Mouse (Mus musculus): Measurements from ENCODE around the gene Hoxa10. TPM values are rescaled to one million over a fixed set of nuclear protein-coding genes. Genes with fewer than 3 reads are reported as not detected.

Hoxa10 gene
- polyA plus RNA-seq, 1 experiment from 2014 or later, result not detected

- 28% methylated on average over 16 of the region's 18 CpGs for WGBS
These were observed 31.6 kb downstream of the Hoxa10 start for GRCm38 (mm10) chr6:52208868-52209684.

GRCm38 (mm10) chr6:52208072-52208867 is 32.4 kb downstream of the Hoxa10 start, which contains the start of gene Hoxa6:
TSS of gene Hoxa6 (minus strand) at chr6:52208722.
- H3K4me3 ChIP-seq (ENCODE audit: low read depth, low read length), result peak within 1 kb of the TSS; percentile 40
- 0 out of 2 replicates have a peak within 1 kb of the TSS, but pooled peaks have one; percentile 27 for H3K9ac ChIP-seq (replicated peaks; ENCODE audit: low read depth)
- no peak for TF ChIP-seq EP300 (IDR thresholded peaks at IDR 0.05)
- TF ChIP-seq CTCF (IDR thresholded peaks at IDR 0.05), result no peak
- peaks cover 53% of the 10 kb centered on the region for H3K27me3 ChIP-seq (replicated peaks; ENCODE audit: insufficient read depth, low read length)
- H3K9me3 ChIP-seq (ENCODE audit: low read length), result no peaks in the 10 kb centered on the region
- no peak for ATAC-seq
- H3K4me2 ChIP-seq (replicated peaks; ENCODE audit: low read depth, low read length), result peak within 1 kb of the TSS; percentile 75
- peaks cover 3% of the 10 kb centered on the region; the same call in 1 of the 2 replicates for H3K4me1 ChIP-seq (ENCODE audit: insufficient read depth, low read depth, low read length)
- no peaks in the 10 kb centered on the region for H3K36me3 ChIP-seq (ENCODE audit: insufficient read depth, low read length)
- H3K27ac ChIP-seq (ENCODE audit: low read length), result peak within 1 kb of the TSS; percentile 59
- DNase-seq (ENCODE audit: low spot score), result no peak
- 4% methylated on average over 45 of the region's 47 CpGs for WGBS

More at GRCm38 (mm10) chr6:52208868-52209684, 31.6 kb downstream of the Hoxa10 start:
- TF ChIP-seq EP300 (IDR thresholded peaks at IDR 0.05) (no peak), CTCF (IDR thresholded peaks at IDR 0.05) (no peak)
- peak overlapping the region; percentile 75 for H3K4me2 ChIP-seq (replicated peaks; ENCODE audit: low read depth, low read length)
- H3K36me3 ChIP-seq (ENCODE audit: insufficient read depth, low read length), result no peaks in the 10 kb centered on the region
- no peak for DNase-seq (ENCODE audit: low spot score)
- peak overlapping the region; percentile 40 for H3K4me3 ChIP-seq (ENCODE audit: low read depth, low read length)
- peaks cover 3% of the 10 kb centered on the region; the same call in 1 of the 2 replicates for H3K4me1 ChIP-seq (ENCODE audit: insufficient read depth, low read depth, low read length)
- no peak for ATAC-seq
- peaks cover 56% of the 10 kb centered on the region for H3K27me3 ChIP-seq (replicated peaks; ENCODE audit: insufficient read depth, low read length)
- 0 out of 2 replicates have a peak overlapping the region, but pooled peaks have one; percentile 27 for H3K9ac ChIP-seq (replicated peaks; ENCODE audit: low read depth)
- peak overlapping the region; percentile 59 for H3K27ac ChIP-seq (ENCODE audit: low read length)
- H3K9me3 ChIP-seq (ENCODE audit: low read length), result no peaks in the 10 kb centered on the region

GRCm38 (mm10) chr6:52207684-52207976 is 33.0 kb downstream of the Hoxa10 start:
- no peak for ATAC-seq
- Histone ChIP-seq H3K27ac (ENCODE audit: low read length) (0 out of 2 replicates have a peak overlapping the region, but pooled peaks have one; percentile 59), H3K4me3 (ENCODE audit: low read depth, low read length) (peak overlapping the region; percentile 1; the same call in 1 of the 2 replicates), H3K9me3 (ENCODE audit: low read length) (no peaks in the 10 kb centered on the region), H3K27me3 (replicated peaks; ENCODE audit: insufficient read depth, low read length) (peaks cover 47% of the 10 kb centered on the region; the same call in 1 of the 2 replicates), H3K4me2 (replicated peaks; ENCODE audit: low read depth, low read length) (peak overlapping the region; percentile 75), H3K9ac (replicated peaks; ENCODE audit: low read depth) (no peak overlapping the region), H3K36me3 (ENCODE audit: insufficient read depth, low read length) (no peaks in the 10 kb centered on the region), H3K4me1 (ENCODE audit: insufficient read depth, low read depth, low read length) (peaks cover 3% of the 10 kb centered on the region; the same call in 1 of the 2 replicates)
- TF ChIP-seq CTCF (IDR thresholded peaks at IDR 0.05) (no peak), EP300 (IDR thresholded peaks at IDR 0.05) (no peak)
- DNase-seq (ENCODE audit: low spot score), result no peak

GRCm38 (mm10) chr6:52206882-52207683 is 33.6 kb downstream of the Hoxa10 start:
- Histone ChIP-seq H3K9ac (replicated peaks; ENCODE audit: low read depth) (no peak overlapping the region), H3K4me3 (ENCODE audit: low read depth, low read length) (peak overlapping the region; percentile 1; the same call in 1 of the 2 replicates), H3K4me2 (replicated peaks; ENCODE audit: low read depth, low read length) (peak overlapping the region; percentile 55), H3K9me3 (ENCODE audit: low read length) (no peaks in the 10 kb centered on the region), H3K27me3 (replicated peaks; ENCODE audit: insufficient read depth, low read length) (peaks cover 46% of the 10 kb centered on the region; the same call in 1 of the 2 replicates), H3K27ac (ENCODE audit: low read length) (0 out of 2 replicates have a peak overlapping the region, but pooled peaks have one; percentile 59), H3K4me1 (ENCODE audit: insufficient read depth, low read depth, low read length) (no peaks in the 10 kb centered on the region; the same call in 1 of the 2 replicates), H3K36me3 (ENCODE audit: insufficient read depth, low read length) (no peaks in the 10 kb centered on the region)
- 34% methylated on average over 4 of the region's 4 CpGs for WGBS
- DNase-seq (ENCODE audit: low spot score) (no peak), ATAC-seq (no peak)
- no peak for TF ChIP-seq CTCF (IDR thresholded peaks at IDR 0.05)
- no peak for TF ChIP-seq EP300 (IDR thresholded peaks at IDR 0.05)

- TF ChIP-seq EP300 (IDR thresholded peaks at IDR 0.05), result no peak
- peak overlapping the region; percentile 55 for H3K4me2 ChIP-seq (replicated peaks; ENCODE audit: low read depth, low read length)
- peaks cover 37% of the 10 kb centered on the region; the same call in 1 of the 2 replicates for H3K27me3 ChIP-seq (replicated peaks; ENCODE audit: insufficient read depth, low read length)
- H3K4me1 ChIP-seq (ENCODE audit: insufficient read depth, low read depth, low read length), result no peaks in the 10 kb centered on the region; the same call in 1 of the 2 replicates
- H3K9me3 ChIP-seq (ENCODE audit: low read length), result no peaks in the 10 kb centered on the region
- H3K9ac ChIP-seq (replicated peaks; ENCODE audit: low read depth), result peak overlapping the region; percentile 26
- no peak for DNase-seq (ENCODE audit: low spot score)
- ATAC-seq, result no peak
- no peaks in the 10 kb centered on the region for H3K36me3 ChIP-seq (ENCODE audit: insufficient read depth, low read length)
- WGBS, result 23% methylated on average over 55 of the region's 55 CpGs
- peak overlapping the region; percentile 60 for H3K27ac ChIP-seq (ENCODE audit: low read length)
- peak overlapping the region; percentile 12; the same call in 1 of the 2 replicates for H3K4me3 ChIP-seq (ENCODE audit: low read depth, low read length)
These were observed 34.7 kb downstream of the Hoxa10 start for GRCm38 (mm10) chr6:52205638-52206621.
